Mouse (Mus musculus) liver, embryonic 13.5 days (tissue): Measurements from ENCODE around the gene Dmpk. TPM values are rescaled to one million over a fixed set of nuclear protein-coding genes. Genes with fewer than 3 reads are reported as not detected.

Experiments used
- ATAC-seq: fragments of 200-750 bp; cut with Nextera tagmentation; 2 replicates; pipeline ENCODE4 v1.8.0; 2017; ENCODE audit warnings: low read depth, mild to moderate bottlenecking, moderate number of reproducible peaks, moderate library complexity
- DNase-seq: peaks from one replicate; pipeline ENCODE4 v3.0.0; 2022
- H3K27ac ChIP-seq: fragments of 300-500 bp; sonication (generic); 2 replicates; pipeline ENCODE4 v1.5.1; 2015; ENCODE audit warnings: moderate library complexity, mild to moderate bottlenecking, inconsistent platforms
- H3K27me3 ChIP-seq: fragments of 300-500 bp; sonication (generic); 2 replicates; pipeline ENCODE4 v1.6.1; 2015; ENCODE audit warnings: mild to moderate bottlenecking, inconsistent platforms
- H3K36me3 ChIP-seq: fragments of 300-500 bp; sonication (generic); 2 replicates; pipeline ENCODE4 v1.6.1; 2015; ENCODE audit warnings: mild to moderate bottlenecking, inconsistent platforms
- H3K4me1 ChIP-seq: fragments of 300-500 bp; sonication (generic); replicated peaks from 2 replicates; pipeline ENCODE4 v1.6.1; 2015; ENCODE audit warnings: inconsistent platforms
- H3K4me2 ChIP-seq: fragments of 300-500 bp; sonication (generic); 2 replicates; pipeline ENCODE4 v1.6.1; 2015; ENCODE audit warnings: inconsistent platforms, mild to moderate bottlenecking, moderate library complexity
- H3K4me3 ChIP-seq: fragments of 300-500 bp; sonication (generic); replicated peaks from 2 replicates; pipeline ENCODE4 v1.5.1; 2015; ENCODE audit warnings: mild to moderate bottlenecking, inconsistent platforms
- H3K9ac ChIP-seq: fragments of 300-500 bp; sonication (generic); 2 replicates; pipeline ENCODE4 v1.6.1; 2015; ENCODE audit warnings: mild to moderate bottlenecking, inconsistent platforms
- H3K9me3 ChIP-seq: fragments of 300-500 bp; sonication (generic); replicated peaks from 2 replicates; pipeline ENCODE4 v1.6.1; 2016; ENCODE audit warnings: inconsistent platforms
- WGBS: fragments of 180-500 bp; shearing (Covaris S2); methylation state at CpG from one replicate; pipeline ENCODE4 v1.1.7; 2015; ENCODE audit not compliant: insufficient replicate concordance; 5-methylcytosine and 5-hydroxymethylcytosine counted together
- polyA plus RNA-seq: library from polyadenylated mRNA; unstranded; fragments of >200 nt; fragmentation: Nextera tagmentation; extraction: Ambion mirVana; gene quantifications from 2 replicates; pipeline ENCODE4 v1.2.1, GENCODE M21; 2015

The Dmpk gene
- polyA plus RNA-seq, 1 experiment from 2014 or later: 8.5 TPM

GRCm38 (mm10) chr7:19088813-19089212 is 5.2 kb downstream of the Dmpk start:
- Histone ChIP-seq H3K27ac (no peak overlapping the region), H3K27me3 (peaks cover 79% of the 10 kb centered on the region), H3K4me2 (no peak overlapping the region), H3K4me1 (peaks cover 69% of the 10 kb centered on the region), H3K9me3 (no peaks in the 10 kb centered on the region), H3K9ac (no peak overlapping the region), H3K36me3 (peaks cover 6% of the 10 kb centered on the region; the same call in 1 of the 2 replicates), H3K4me3 (no peak overlapping the region)
- DNase-seq: peak; percentile 56
- WGBS: 22% methylated on average over 10 of the region's 10 CpGs
- ATAC-seq: no peak

GRCm38 (mm10) chr7:19091913-19092312 is 8.3 kb downstream of the Dmpk start:
- DNase-seq (no peak), ATAC-seq (no peak)
- Histone ChIP-seq H3K4me3 (peak overlapping the region; percentile 68; the same call in 1 of the 2 replicates), H3K27ac (no peak overlapping the region), H3K27me3 (peaks cover 85% of the 10 kb centered on the region), H3K9ac (0 out of 2 replicates have a peak overlapping the region, but pooled peaks have one; percentile 46), H3K9me3 (no peaks in the 10 kb centered on the region), H3K4me2 (peak overlapping the region; percentile 97), H3K4me1 (peaks cover 69% of the 10 kb centered on the region), H3K36me3 (peaks cover 6% of the 10 kb centered on the region; the same call in 1 of the 2 replicates)
- WGBS: 23% methylated on average over 14 of the region's 17 CpGs

- 9% methylated on average over 38 of the region's 38 CpGs for WGBS
- no peak overlapping the region for H3K27ac ChIP-seq
- H3K4me2 ChIP-seq: peak overlapping the region; percentile 97
- peaks cover 70% of the 10 kb centered on the region for H3K4me1 ChIP-seq
- ATAC-seq (peak; percentile 47), DNase-seq (no peak)
- peak overlapping the region; percentile 68 for H3K4me3 ChIP-seq
- H3K9ac ChIP-seq: peak overlapping the region; percentile 55
- H3K36me3 ChIP-seq: peaks cover 6% of the 10 kb centered on the region; the same call in 1 of the 2 replicates
- peaks cover 85% of the 10 kb centered on the region for H3K27me3 ChIP-seq
- no peaks in the 10 kb centered on the region for H3K9me3 ChIP-seq
Measured at GRCm38 (mm10) chr7:19092381-19093173, 8.9 kb downstream of the Dmpk start.

GRCm38 (mm10) chr7:19093174-19093521 is 9.5 kb downstream of the Dmpk start:
- H3K27me3 ChIP-seq: peaks cover 88% of the 10 kb centered on the region
- peak overlapping the region; percentile 97 for H3K4me2 ChIP-seq
- no peaks in the 10 kb centered on the region for H3K9me3 ChIP-seq
- DNase-seq (peak; percentile 75), ATAC-seq (peak; percentile 60)
- peak overlapping the region; percentile 75 for H3K9ac ChIP-seq
- under 1% methylated on average over 12 of the region's 15 CpGs for WGBS
- peak overlapping the region; percentile 68 for H3K4me3 ChIP-seq
- H3K27ac ChIP-seq: peak overlapping the region; percentile 68
- H3K36me3 ChIP-seq: peaks cover 3% of the 10 kb centered on the region; the same call in 1 of the 2 replicates
- peaks cover 65% of the 10 kb centered on the region for H3K4me1 ChIP-seq

DNA sequence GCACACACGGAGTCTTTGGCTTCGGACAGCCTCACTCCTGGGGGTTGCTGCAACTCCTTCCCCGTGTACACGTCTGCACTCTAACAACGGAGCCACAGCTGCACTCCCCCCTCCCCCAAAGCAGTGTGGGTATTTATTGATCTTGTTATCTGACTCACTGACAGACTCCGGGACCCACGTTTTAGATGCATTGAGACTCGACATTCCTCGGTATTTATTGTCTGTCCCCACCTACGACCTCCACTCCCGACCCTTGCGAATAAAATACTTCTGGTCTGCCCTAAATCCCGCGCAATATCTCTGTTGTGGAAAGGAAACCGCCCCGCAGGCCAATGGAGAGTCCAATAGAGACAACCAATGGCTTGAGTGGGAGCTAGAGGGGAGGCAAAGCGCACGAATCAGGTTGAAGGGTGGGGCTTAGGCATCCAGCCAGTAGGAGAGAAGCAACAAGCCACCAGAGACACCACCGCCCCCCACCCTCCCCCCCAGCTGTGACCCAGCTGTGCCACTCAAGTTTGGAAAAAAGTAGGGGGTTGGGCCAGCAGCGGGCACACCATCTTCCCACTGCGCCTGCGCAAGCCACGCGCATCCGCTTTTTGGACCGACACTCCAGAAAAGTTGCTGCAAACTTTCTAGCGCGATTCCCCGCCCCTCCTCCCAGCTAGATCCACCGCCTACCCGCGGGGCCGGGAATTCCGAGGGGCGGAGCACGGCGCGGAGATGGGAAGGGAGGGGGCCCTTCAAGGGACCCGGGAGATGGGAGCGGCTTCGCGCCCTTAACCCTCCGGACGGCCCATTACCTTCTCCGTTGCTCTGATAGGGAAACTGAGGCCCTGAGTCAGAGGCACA is 10.1 kb downstream of the Dmpk start:
- DNase-seq (peak; percentile 79), ATAC-seq (peak; percentile 82)
- H3K9me3 ChIP-seq: no peaks in the 10 kb centered on the region
- H3K4me1 ChIP-seq: peaks cover 59% of the 10 kb centered on the region
- peak overlapping the region; percentile 75 for H3K9ac ChIP-seq
- H3K4me2 ChIP-seq: peak overlapping the region; percentile 97
- H3K4me3 ChIP-seq: peak overlapping the region; percentile 68
- H3K27me3 ChIP-seq: peaks cover 91% of the 10 kb centered on the region
- H3K27ac ChIP-seq: peak overlapping the region; percentile 82
- no peaks in the 10 kb centered on the region for H3K36me3 ChIP-seq
- under 1% methylated on average over 45 of the region's 45 CpGs for WGBS

GRCm38 (mm10) chr7:19094471-19094825 is 10.8 kb downstream of the Dmpk start, which contains the start of gene Six5:
TSS of gene Six5 (plus strand) at chr7:19094594.
- no peak for DNase-seq
- peak within 1 kb of the TSS; percentile 97 for H3K4me2 ChIP-seq
- peak within 1 kb of the TSS; percentile 75 for H3K9ac ChIP-seq
- H3K9me3 ChIP-seq: no peaks in the 10 kb centered on the region
- peak within 1 kb of the TSS; percentile 68 for H3K4me3 ChIP-seq
- under 1% methylated on average over 17 of the region's 36 CpGs for WGBS
- H3K27me3 ChIP-seq: peaks cover 93% of the 10 kb centered on the region
- peak within 1 kb of the TSS; percentile 82 for H3K27ac ChIP-seq
- H3K4me1 ChIP-seq: peaks cover 59% of the 10 kb centered on the region
- H3K36me3 ChIP-seq: no peaks in the 10 kb centered on the region
- no peak for ATAC-seq

GRCm38 (mm10) chr7:19094826-19095750 is 11.4 kb downstream of the Dmpk start:
- Histone ChIP-seq H3K4me1 (peaks cover 59% of the 10 kb centered on the region), H3K9ac (peak overlapping the region; percentile 75), H3K27me3 (peaks cover 90% of the 10 kb centered on the region), H3K9me3 (no peaks in the 10 kb centered on the region), H3K27ac (peak overlapping the region; percentile 82), H3K4me3 (peak overlapping the region; percentile 68), H3K4me2 (peak overlapping the region; percentile 97), H3K36me3 (no peaks in the 10 kb centered on the region)
- 1% methylated on average over 84 of the region's 87 CpGs for WGBS
- ATAC-seq (no peak), DNase-seq (no peak)

- Histone ChIP-seq H3K4me1 (peaks cover 59% of the 10 kb centered on the region), H3K4me2 (peak overlapping the region; percentile 97), H3K27ac (0 out of 2 replicates have a peak overlapping the region, but pooled peaks have one; percentile 82), H3K9ac (peak overlapping the region; percentile 75), H3K27me3 (peaks cover 90% of the 10 kb centered on the region), H3K4me3 (peak overlapping the region; percentile 68), H3K9me3 (no peaks in the 10 kb centered on the region), H3K36me3 (no peaks in the 10 kb centered on the region)
- ATAC-seq: no peak
- 2% methylated on average over 19 of the region's 19 CpGs for WGBS
- no peak for DNase-seq
Measured at GRCm38 (mm10) chr7:19095751-19096110, 12.1 kb downstream of the Dmpk start.

DNA sequence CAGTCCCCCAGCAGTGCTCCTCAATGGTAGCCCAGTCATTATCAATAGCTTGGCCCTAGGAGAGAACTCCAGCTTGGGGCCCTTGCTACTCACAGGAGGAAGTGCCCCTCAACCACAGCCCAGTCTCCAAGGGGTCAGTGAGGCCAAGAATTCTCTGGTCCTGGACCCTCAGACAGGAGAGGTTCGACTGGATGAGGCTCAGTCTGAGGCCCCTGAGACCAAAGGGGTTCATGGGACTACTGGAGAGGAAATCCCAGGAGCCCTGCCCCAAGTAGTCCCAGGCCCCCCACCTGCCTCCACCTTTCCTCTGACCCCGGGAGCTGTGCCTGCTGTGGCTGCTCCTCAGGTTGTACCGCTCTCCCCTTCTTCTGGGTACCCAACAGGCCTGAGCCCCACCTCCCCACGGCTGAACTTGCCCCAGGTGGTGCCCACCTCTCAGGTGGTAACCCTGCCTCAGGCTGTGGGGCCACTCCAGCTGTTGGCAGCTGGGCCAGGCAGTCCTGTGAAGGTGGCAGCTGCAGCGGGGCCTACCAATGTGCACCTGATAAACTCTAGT is 12.8 kb downstream of the Dmpk start:
- Histone ChIP-seq H3K4me1 (peaks cover 59% of the 10 kb centered on the region), H3K9ac (peak overlapping the region; percentile 31; the same call in 1 of the 2 replicates)

GRCm38 (mm10) chr7:19097217-19097616 is 13.6 kb downstream of the Dmpk start:
- Histone ChIP-seq H3K27me3 (peaks cover 86% of the 10 kb centered on the region), H3K4me3 (no peak overlapping the region), H3K4me1 (peaks cover 53% of the 10 kb centered on the region), H3K36me3 (no peaks in the 10 kb centered on the region), H3K4me2 (peak overlapping the region; percentile 9; the same call in 1 of the 2 replicates), H3K9ac (no peak overlapping the region), H3K27ac (no peak overlapping the region), H3K9me3 (no peaks in the 10 kb centered on the region)
- ATAC-seq (no peak), DNase-seq (no peak)
- WGBS: 28% methylated on average over 2 of the region's 2 CpGs

More for the DNA sequence above, 12.8 kb downstream of the Dmpk start:
- H3K27ac ChIP-seq: no peak overlapping the region
- no peaks in the 10 kb centered on the region for H3K9me3 ChIP-seq
- H3K4me2 ChIP-seq: peak overlapping the region; percentile 97
- peak overlapping the region; percentile 68; the same call in 1 of the 2 replicates for H3K4me3 ChIP-seq
- WGBS: 53% methylated on average over 5 of the region's 5 CpGs
- DNase-seq: no peak
- ATAC-seq: no peak
- peaks cover 86% of the 10 kb centered on the region for H3K27me3 ChIP-seq
- H3K36me3 ChIP-seq: no peaks in the 10 kb centered on the region
